Mouse (Mus musculus) hindbrain, embryonic 11.5 days (tissue): ENCODE measurements around the gene Zfp991. TPM values are rescaled to one million over a fixed set of nuclear protein-coding genes. Genes with fewer than 3 reads are reported as not detected.
"Not testable (repeated sequence)": the region's sequence is repeated elsewhere in the genome, so short reads cannot be mapped to it uniquely, and the experiment has no call there.

ENCODE experiments used
- ATAC-seq: fragments of 200-750 bp; cut with Nextera tagmentation; 2 replicates; pipeline ENCODE4 v1.8.0; 2017; ENCODE audit warnings: mild to moderate bottlenecking, moderate TSS enrichment, moderate library complexity; ENCODE audit not compliant: low FRiP score
- DNase-seq: peaks from one replicate; pipeline ENCODE4 v3.0.0-alpha.2; 2015; ENCODE audit warnings: low spot score
- H3K27ac ChIP-seq: fragments of 300-500 bp; sonication (generic); 2 replicates; pipeline ENCODE4 v1.5.1; 2014; ENCODE audit warnings: mild to moderate bottlenecking, low read depth, low read length
- H3K27me3 ChIP-seq: fragments of 300-500 bp; sonication (generic); 2 replicates; pipeline ENCODE4 v1.6.1; 2014; ENCODE audit warnings: mild to moderate bottlenecking, low read length, moderate library complexity, mixed read lengths; ENCODE audit not compliant: control insufficient read depth, insufficient read depth
- H3K36me3 ChIP-seq: fragments of 300-500 bp; sonication (generic); 2 replicates; pipeline ENCODE4 v1.6.1; 2014; ENCODE audit warnings: mild to moderate bottlenecking, low read length, moderate library complexity, mixed read lengths; ENCODE audit not compliant: control insufficient read depth, insufficient read depth
- H3K4me1 ChIP-seq: fragments of 300-500 bp; sonication (generic); replicated peaks from 2 replicates; pipeline ENCODE4 v1.6.1; 2014; ENCODE audit warnings: low read length, mixed read lengths; ENCODE audit not compliant: control insufficient read depth, insufficient read depth
- H3K4me2 ChIP-seq: fragments of 300-500 bp; sonication (generic); replicated peaks from 2 replicates; pipeline ENCODE4 v1.6.1; 2014; ENCODE audit warnings: mild to moderate bottlenecking, low read depth, low read length
- H3K4me3 ChIP-seq: fragments of 300-500 bp; sonication (generic); 2 replicates; pipeline ENCODE4 v1.5.1; 2014; ENCODE audit warnings: low read depth, low read length
- H3K9ac ChIP-seq: fragments of 300-500 bp; sonication (generic); 2 replicates; pipeline ENCODE4 v1.6.1; 2014; ENCODE audit warnings: low read depth, low read length
- H3K9me3 ChIP-seq: fragments of 300-500 bp; sonication (generic); 2 replicates; pipeline ENCODE4 v1.6.1; 2016; ENCODE audit warnings: low read length; ENCODE audit not compliant: control insufficient read depth
- WGBS: fragments of 180-500 bp; shearing (Covaris S2); extraction: QIAGEN DNeasy Blood & Tissue Kit; methylation state at CpG from one replicate; pipeline ENCODE4 v1.1.7; 2014; 5-methylcytosine and 5-hydroxymethylcytosine counted together
- polyA plus RNA-seq: library from polyadenylated mRNA; unstranded; fragments of >200 nt; fragmentation: Nextera tagmentation; extraction: Ambion mirVana; gene quantifications from 2 replicates; pipeline ENCODE4 v1.2.1, GENCODE M21; 2014

Gene Zfp991
- polyA plus RNA-seq, 1 experiment from 2014 or later = 7.8 TPM

DNA sequence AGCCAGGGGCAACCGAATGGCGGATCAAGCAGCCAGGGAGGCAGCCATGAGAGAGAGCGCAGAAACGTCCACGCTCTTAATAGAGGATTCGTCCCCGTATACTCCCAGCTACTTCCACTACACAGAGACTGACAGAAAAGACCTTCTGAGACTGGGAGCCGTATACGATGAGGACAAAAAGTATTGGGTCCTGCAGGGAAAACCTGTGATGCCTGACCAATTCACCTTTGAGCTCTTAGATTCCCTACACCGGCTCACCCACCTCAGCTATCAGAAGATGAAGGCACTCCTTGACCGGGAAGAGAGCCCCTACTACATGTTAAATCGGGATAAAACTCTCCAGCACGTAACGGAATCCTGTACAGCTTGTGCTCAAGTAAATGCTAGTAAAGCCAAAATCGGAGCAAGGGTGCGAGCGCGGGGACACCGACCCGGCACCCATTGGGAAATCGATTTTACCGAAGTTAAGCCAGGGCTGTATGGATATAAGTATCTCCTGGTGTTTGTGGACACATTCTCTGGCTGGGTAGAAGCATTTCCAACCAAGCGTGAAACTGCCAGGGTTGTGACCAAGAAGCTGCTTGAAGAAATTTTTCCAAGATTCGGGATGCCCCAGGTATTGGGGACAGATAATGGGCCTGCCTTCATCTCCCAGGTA, 92.1 kb downstream of the Zfp991 start:
- not testable (repeated sequence) for H3K36me3 ChIP-seq, H3K4me2 ChIP-seq, H3K27ac ChIP-seq, H3K4me1 ChIP-seq, DNase-seq, H3K27me3 ChIP-seq, H3K4me3 ChIP-seq, H3K9ac ChIP-seq, H3K9me3 ChIP-seq, ATAC-seq
- WGBS = 96% methylated on average over 22 of the region's 24 CpGs

DNA sequence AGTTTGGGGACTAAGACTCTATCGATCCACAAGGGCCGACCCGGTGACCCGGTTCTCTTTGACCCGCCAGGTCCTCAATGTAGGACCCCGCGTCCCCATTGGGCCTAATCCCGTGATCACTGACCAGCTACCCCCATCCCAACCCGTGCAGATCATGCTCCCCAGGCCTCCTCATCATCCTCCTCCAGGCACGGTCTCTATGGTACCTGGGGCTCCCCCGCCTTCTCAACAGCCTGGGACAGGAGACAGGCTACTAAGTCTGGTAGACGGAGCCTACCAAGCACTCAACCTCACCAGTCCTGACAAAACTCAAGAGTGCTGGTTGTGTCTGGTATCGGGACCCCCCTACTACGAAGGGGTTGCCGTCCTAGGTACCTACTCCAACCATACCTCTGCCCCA, 93.8 kb downstream of the Zfp991 start:
- H3K4me2 ChIP-seq, ATAC-seq, H3K36me3 ChIP-seq, H3K27ac ChIP-seq, H3K4me1 ChIP-seq, H3K9ac ChIP-seq, H3K27me3 ChIP-seq, H3K4me3 ChIP-seq, H3K9me3 ChIP-seq, DNase-seq: not testable (repeated sequence)
- 94% methylated on average over 7 of the region's 15 CpGs for WGBS

DNA sequence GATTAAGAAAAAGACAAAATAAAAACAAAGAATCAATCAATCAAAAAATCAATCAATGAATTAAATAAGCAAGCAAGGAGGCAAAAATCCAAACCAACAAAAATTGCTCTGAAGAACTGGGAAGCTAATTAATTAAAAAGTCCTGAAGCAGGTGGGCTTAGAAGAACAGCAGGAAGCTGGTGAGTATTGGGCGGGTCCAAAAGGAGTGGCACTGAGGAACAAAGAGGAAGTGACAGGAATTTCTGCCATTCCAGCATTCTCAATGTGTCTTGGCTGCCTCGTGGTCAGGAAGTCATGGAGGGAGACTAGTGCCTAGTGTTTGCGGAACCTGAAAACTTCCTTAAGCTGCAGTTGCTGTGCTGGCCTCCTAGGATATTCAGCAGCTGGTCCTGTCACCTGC, 98.2 kb downstream of the Zfp991 start:
- 69% methylated on average over 2 of the region's 3 CpGs for WGBS
- not testable (repeated sequence) for H3K27ac ChIP-seq, H3K4me1 ChIP-seq, H3K36me3 ChIP-seq, H3K4me2 ChIP-seq, DNase-seq, H3K27me3 ChIP-seq, ATAC-seq, H3K9ac ChIP-seq, H3K4me3 ChIP-seq, H3K9me3 ChIP-seq

Other genes starting within 250 kb of the Zfp991 start
- not detected in 2 replicates for gene Gm21411, start 222.4 kb upstream of the Zfp991 start, polyA plus RNA-seq
- not detected in 2 replicates for gene Zfp989, start 160.1 kb upstream of the Zfp991 start, polyA plus RNA-seq
- not detected in 2 replicates for gene Rex2, start 110.2 kb upstream of the Zfp991 start, polyA plus RNA-seq
- not detected in 2 replicates for gene Zfp988, start 173.6 kb downstream of the Zfp991 start, polyA plus RNA-seq
- 0.22 TPM in 1 of 2 replicates, not detected in the other for gene Zfp978, start 229.3 kb downstream of the Zfp991 start, polyA plus RNA-seq